Mouse (Mus musculus) WW6 (cell line): ENCODE measurements around the gene Aldh18a1.

Source experiments
- DNase-seq: peaks from one replicate; pipeline ENCODE4 v3.0.0-alpha.2; 2013; ENCODE audit warnings: low read depth, low spot score

Aldh18a1 gene

DNA sequence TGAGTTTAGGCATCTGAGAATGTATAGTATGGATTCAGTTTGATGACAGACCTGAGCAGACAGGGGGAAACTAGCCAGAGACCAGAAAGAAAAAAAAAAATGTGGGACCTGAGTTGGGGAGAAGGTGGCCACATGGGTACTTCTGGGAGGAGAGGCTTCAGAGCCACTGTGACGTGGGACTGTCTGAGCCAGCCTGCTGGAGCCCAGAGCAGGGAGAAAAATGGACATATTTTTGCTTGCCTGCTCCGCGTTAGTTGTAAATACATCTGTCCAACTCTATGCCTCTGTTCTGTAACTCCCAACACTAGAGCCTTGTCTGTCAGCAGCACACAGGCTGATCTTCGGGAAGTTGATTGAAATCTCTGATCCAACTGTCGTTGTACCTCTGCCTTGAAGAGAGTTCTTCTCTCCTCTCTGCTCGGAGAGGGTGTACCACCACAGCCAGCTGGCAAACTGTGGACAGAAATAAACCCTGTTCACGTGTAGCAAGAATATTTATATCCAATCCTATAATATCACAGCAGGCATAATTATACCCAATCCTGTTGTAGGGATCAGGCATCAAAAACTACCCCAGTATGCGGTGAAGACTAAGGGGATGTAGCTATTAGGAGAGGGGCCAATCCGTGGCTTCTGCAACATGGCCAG, 61.8 kb downstream of the Aldh18a1 start:
- DNase-seq = no peak

DNA sequence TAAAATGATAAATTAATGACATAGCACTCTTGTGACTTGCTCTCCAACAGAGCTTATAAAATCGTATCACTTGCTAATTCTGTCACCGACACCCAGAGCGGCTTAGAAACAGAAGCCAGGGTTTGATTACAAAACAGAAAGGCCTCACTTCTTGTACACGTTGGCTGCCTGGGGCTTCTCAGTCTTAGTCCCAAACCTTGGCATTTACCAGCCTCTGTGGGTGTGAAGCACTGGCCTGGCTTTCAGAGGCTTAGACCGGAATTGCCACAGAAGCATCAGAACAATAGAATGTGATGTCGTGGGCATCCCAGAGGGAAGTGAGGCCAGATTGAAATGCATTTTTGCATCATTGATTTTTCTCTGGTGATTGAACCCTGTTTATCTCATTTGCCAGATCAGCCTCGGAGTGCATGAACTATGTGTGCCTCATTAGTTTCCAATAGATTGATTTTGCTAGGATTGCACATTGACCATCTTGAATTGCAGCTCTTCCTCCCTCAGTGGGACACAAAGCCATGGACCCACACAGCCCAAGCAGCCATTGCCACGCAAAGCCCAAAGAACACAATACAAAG, 64.7 kb downstream of the Aldh18a1 start:
- DNase-seq = no peak

DNA sequence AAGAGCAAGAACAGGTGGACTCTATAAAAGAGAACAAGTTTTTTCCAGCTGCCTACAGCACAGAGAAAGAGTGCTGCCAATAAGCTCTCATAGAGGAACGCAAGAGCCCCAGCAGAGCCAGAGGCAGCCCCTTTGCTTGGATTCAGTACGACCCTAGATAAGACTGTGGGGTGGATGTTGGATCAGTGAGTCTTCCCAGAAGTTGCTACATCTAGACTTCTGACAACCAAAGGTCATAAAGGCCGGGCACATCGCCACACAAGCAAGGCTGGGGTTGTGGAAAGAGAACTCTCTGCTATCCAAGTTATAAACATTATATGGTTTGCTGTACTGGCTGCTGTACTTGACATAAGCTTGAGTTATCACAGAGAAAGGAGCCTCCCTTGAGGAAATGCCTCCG, 67.9 kb downstream of the Aldh18a1 start:
- DNase-seq = no peak

DNA sequence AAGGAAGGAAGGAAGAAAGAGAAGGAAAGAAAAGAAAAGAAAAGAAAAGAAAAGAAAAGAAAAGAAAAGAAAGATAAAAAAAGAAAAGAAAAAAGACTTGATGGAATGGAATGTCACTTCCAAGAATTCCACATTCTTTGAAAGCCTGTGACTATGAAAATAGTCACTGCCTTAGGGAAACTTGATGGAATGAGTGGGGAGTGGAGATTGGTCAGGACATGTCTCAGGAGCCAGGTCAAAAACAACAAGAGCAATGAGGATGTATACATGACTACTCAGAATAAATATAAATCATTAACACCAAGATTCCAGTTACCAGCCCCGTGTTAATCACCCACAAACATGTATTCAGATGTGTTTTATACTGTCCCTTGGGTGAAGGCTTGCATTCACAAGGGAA, 69.6 kb downstream of the Aldh18a1 start:
- no peak for DNase-seq

DNA sequence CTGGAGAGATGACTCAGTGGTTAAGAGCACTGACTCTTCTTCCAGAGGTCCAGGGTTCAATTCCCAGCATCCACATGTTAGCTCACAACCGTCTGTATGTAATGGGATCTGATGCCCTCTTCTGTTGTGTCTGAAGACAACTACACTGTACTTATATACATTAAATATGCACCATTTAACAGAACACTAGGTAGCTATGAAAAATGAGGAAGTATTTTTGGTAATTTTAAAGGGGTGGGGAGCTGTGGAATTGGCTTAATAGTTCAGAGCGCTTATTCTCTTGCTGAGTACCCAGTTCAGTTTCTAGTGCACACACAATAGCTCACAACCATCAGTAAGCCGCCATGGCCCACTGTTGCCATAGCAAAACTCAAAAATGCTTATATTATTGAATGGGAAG, 72.7 kb downstream of the Aldh18a1 start:
- no peak for DNase-seq

DNA sequence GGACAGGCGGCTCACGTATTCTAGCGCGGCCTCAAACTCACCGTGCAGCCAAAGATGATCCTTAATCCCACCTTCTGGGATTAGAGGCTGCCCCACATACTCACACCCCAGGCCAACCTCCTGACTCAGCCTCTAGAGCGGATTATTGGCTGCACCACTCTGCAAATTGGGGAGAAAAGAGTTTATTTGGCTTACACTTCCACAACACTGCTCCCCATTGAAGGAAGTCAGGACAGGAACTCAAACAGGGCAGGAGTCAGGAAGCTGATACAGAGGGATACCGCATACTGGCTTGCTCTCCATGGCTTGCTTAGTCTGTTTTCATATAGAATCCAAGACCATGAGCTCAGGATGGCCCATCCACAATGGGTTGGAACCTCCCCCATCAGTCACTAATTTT, 73.9 kb downstream of the Aldh18a1 start:
- DNase-seq = no peak

DNA sequence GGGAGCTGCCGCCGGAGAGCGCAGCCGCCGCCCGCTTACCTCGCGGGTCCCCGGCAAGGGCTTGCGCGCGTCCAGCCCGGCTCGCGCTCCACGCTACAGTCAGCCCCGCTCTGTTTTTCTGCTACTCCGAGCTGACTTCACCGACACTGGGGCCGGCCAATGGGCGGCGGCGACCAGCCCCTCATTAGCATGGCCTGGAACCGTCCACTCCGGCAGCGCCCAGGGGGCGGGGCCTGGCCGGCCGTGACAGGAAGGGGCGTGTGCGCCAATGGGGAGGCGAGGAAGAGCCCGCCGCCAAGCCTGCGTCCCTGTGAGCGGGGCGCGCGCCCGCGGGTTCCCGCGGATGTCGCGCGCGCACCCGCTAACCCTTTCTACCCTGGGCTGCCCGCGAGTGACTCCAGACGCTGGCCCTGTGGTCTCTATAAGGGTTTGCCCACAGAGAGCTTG, 74.6 kb downstream of the Aldh18a1 start, which contains the start of gene Sorbs1:
Sorbs1 (minus strand) TSS at position 148 of the 447 bp plus-strand sequence.
- peak; percentile 85 for DNase-seq

DNA sequence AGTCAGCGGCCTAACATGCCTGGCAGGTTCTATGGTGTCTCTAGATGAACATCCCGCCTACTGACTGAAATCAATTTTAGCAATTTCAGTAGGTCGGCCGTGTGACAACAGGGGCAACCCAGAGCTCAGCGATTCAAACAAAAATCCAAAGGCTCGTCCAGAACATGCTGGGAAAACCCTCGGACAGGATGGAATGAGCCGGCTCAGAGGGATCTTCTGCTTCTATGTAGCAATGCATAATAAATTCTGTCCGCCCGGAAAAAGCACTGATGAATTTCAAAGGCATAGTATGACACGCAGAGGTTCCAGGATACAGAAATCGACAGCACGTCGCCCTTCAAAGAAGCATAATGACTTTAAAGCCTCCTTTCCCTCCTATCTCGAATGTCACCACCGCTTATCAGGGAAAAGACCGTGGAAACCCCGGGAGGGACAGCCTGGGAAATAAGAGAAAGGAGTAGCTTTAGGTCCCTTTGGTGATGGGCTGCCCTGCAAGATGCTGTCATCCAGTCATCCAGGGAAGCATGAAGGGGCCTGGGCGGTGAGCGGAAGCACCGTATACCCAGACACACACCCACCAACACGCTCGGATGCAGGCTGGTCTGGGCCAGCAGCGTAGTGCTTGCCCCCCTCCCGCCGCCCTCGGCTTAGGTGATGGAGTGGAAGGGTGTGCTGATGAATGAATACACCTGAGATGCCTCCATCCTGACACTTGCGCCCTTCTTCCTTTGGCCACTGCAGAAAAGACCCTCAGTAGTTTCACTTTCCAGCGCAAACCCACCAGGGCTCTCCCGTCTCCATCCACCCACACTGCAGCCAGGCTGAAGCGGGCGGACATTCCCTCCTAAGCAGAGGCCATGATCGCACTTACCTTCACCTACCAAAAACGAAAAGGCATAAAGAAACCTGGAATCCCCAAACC, 75.5 kb downstream of the Aldh18a1 start:
- DNase-seq = no peak

DNA sequence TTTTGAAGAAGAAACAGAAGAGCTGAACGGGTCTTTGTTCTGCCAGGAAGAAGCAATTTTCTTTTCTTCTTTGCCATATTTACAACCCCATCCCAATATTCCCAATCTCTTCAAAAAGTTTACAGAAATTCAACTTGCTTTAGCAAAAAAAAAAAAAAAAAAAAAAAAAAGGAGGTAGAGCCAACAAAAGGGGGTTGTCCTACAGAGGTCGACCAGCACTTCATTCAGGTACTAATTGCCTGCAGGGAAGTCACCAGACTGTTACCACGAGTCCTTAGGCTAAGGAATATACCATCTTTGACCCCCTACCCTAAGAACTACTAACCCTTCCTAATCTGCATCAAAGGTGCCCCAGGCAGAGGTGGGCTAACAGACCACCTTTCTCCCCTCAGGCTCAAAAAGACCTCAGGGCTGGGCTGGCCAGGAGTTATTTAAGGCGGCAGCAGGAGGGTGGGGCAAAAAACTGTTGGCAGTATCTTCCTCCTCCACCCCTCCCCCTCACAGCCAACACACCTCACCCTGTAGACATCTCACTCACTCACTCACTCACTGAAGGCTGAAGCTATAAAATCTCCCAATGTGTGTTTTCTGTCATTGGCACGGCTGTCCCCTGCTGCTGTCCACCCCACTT, 76.5 kb downstream of the Aldh18a1 start:
- DNase-seq = peak; percentile 34

DNA sequence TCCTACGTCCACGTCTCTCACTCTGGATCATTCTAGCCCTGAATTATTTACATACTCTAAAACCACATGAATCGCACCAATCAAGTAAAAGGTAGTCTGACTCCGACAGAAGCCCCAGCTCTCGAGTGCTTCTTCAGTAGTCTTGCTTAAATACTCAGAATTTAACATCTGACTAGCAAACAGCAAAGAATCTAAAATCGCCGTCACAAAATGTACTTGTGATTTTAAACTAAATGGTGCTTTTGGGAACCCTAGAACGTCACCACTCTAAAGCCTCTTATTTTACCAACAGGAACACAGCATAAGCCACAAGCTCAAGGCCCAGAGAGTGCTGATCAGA, 77.2 kb downstream of the Aldh18a1 start:
- DNase-seq = no peak

DNA sequence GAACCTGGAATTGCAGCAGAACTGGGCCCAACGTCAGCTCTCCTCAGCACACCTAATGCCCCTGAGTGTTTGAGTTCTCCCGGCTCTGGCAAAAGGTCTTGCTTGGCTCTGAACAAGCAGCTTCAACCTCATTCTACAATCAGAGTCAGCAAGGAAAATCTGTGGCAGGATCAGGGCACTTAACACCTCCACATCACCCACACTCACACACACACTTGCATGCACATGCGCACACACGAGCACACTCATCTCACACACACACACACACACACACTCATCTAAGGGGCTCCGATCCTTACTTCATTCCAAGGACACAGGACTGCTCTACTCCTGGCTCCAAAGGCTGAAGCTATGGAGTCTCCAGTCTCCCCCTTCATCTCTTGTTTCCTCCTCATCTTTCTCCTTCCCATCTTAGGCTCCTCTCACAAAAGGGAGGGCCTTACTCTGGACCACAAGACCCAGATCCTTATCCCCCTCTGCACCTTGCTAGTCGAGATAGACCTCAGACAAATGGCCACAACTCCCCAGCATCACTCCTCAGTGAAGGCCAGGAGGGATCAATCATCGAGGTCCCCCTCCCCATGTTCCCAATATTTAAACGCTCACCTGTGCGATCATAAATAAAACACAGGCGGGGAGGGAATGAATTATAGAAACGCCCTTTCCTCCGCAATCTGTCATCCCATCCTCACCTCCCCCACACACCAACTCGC, 77.7 kb downstream of the Aldh18a1 start:
- no peak for DNase-seq

DNA sequence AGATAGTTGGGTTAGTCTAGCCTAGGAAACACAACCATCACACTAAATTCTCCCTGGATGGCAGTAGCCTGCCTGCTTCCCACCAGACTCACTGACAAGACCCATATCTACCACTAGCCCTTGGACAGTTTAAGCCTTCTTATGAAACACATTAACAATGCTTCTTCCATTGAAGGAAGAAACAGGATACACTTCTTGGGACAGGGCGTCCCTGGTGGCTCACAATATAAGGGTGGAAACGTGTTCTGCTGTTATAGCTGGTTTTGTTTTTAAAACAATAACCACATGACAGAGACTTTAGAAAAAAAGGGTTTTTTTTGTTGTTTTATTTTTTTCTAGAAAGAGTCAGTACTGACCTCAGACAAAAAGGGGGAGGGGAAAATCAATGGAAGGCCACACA, 79.0 kb downstream of the Aldh18a1 start:
- DNase-seq = no peak

DNA sequence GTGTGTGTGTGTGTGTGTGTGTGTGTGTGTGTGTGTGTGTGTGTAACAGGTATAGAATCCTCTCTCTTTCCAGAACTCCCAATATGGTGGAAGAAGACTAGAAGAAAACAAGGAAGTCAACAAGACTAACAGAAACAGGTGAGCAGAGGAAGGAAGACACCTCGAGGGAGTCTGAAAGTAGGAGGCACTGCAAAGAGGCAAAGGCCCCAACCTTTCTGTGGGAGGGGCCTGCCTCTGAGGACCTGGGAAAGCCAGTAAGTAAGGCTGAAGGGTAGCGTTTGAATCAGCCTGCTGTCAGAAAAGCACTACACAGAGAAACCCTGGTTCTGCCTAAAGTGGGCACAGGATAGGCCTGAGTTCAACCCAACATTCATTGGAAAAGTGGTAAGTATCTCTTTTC, 79.4 kb downstream of the Aldh18a1 start:
- no peak for DNase-seq

DNA sequence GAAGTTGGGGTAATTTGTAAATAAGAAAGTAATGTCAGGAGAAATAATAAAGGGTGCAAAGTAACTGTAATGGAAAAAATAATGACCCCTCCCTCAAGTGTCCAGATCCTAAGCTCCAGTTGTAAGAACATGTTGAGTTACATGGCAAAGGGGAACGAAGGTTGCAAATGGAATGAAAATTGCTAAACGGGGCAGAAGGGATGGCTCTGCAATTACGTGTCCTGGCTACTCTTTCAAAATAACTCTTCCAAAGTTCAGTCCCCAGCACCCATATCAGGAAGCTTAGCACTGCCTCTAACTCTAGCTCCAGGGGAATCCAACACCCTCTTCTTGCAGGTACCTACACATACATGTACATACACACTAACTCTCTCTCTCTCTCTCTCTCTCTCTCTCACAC, 81.3 kb downstream of the Aldh18a1 start:
- no peak for DNase-seq

DNA sequence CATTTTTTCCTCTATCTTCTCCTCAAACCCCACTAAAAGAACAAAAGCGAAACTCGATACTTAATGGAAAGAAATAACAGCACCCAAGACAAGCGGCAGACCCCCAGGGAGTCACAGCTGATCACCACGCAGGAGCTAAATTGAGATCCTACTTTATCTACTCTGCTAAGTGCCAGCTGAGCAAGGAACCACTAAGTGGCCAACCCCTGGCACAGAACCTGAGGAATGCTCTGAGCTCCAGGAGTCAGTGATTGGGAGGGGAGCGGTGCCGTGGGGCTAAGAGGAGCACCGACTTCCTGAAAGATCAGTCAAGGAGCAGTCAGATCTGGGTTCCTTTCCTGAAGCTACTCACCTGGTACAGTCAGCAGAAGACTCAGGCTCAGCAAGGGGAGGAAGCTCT, 83.9 kb downstream of the Aldh18a1 start:
- no peak for DNase-seq
